Mouse (Mus musculus) ovary, postnatal 36 days (tissue): Measurements from ENCODE around the gene Abca17.

Experiments
- DNase-seq: peaks from one replicate; pipeline ENCODE4 v3.0.0; 2022; ENCODE audit warnings: low spot score, mixed read lengths

Abca17 gene

DNA sequence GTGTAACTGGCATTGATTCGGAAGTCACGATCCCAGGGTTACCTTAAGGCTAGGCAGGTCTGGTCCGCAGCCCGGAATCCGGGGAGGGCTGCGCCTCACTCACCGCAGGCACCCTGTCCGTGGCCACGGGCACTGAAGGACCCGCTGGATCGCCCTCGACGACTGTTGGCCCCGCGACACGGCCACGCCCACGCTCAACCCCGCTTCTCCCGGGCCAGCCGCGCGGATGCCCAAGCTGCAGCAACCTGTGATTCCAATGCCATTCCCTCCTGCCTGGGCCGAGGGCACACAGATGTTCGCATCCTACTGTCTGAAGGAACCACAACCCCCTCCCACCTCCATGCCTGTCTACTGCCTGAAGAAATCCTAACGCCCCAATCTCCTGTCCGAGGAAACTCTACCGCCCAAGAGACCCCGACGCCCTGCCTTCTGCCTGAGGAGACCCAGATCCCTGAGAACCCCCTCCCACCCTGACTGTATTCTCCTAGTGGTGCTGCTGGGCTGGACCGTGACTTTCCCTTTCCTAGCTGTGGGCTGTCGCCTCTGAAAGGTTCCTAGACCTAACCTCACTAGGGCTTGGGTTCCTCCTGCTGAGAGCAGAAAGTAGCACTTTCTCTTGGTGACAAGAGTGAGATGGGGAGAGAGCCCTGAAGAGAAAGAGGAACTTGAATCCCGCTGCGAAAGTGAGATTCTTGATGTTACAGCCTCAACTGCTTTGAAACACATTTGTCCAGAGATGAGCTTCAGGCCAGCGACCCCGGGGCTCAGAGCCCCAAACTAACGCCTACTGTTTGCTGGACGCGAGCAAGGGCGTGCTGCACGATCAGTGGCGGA is at the start of gene Abca17:
Gene Abca17 (minus strand): TSS at position 143 of the 834 bp plus-strand sequence.
- peak; percentile 23 for DNase-seq

- peak; percentile 27 for DNase-seq
Measured at GRCm38 (mm10) chr17:24394456-24394855, 43.6 kb upstream of the Abca17 start.

DNA sequence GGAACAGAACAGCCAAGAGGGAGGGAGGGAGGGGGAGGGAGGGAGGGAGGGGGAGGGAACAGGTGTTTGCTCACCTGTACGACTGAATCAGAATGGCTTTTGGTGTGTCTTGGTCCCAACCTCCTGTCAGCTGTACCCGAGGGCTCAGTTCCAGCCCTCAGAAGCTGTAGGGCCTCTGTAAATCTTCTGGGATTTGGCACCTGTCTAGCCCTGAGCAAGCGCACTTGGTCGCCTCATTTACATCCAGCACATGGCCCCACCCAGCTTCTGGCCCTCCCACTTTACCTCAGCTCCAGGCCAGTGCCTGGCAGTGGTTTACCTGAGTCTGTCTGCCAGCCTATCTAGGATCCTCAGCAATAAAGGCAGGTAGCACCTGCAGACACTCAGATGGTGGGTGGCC is 42.7 kb upstream of the Abca17 start:
- no peak for DNase-seq

GRCm38 (mm10) chr17:24391149-24391548 is 40.3 kb upstream of the Abca17 start:
- DNase-seq, result no peak

GRCm38 (mm10) chr17:24389865-24390264 is 39.0 kb upstream of the Abca17 start:
- peak; percentile 57 for DNase-seq

DNA sequence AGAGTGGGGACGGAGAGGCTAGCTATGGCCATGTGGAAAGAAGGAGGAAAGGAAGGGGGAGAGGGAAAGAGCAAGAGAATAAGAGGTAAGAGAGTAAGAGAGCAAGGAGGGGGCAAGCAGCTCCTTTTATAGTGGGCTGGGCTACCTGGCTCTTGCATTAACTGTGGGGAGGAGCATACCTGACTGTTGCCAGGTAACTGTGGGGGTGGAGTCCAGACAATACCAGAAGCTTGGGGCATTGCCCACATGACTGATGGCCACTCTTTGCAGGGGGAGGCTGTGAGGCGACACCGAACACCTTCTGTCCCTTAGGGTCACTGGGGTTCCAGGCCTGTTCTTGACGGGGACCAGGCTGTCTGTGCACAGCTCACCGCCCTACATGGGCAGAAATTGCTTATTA is 37.8 kb upstream of the Abca17 start:
- DNase-seq, result no peak

DNA sequence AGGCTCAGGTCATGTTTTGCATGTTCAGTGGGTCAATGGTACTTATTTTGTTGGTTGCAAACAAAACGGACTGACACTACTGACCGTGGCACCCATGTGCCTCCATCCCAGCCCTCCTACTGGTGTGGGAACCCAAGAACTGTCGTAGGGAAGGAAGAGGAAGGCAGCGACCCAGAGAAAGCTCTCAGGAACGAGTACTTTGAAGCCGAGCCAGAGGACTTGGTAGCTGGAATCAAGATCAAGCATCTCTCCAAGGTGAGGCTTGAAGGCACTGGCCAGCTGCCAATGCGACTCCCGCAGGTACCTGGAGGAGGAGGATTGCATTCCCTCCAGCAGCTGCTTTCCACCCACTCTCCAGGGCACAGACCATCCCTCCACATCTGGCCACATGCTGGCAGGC is 32.9 kb upstream of the Abca17 start:
- DNase-seq, result no peak

GRCm38 (mm10) chr17:24378496-24378895 is 27.6 kb upstream of the Abca17 start:
- DNase-seq, result no peak

GRCm38 (mm10) chr17:24375886-24376285 is 25.0 kb upstream of the Abca17 start:
- DNase-seq, result no peak

- DNase-seq, result no peak
Measured at GRCm38 (mm10) chr17:24375094-24375712, 24.3 kb upstream of the Abca17 start.

DNA sequence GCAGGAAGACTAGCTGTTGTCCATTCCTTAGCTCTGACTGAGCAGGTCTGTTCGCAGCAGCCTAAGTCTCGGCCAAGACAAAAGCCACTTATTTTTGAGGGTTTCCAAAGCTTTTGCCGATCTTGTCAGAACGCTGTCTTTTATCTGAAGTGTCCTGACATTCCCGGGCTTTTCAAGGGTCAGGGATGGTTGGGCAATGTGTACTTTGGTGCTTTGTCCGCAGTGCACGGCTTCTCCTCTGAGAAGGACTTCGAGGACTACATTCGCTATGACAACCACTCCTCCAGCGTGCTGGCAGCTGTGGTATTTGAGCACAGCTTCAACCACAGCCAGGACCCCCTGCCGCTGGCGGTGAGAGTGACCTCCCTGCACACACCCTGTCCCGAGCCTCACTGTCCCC is 15.0 kb upstream of the Abca17 start:
- DNase-seq, result no peak

DNA sequence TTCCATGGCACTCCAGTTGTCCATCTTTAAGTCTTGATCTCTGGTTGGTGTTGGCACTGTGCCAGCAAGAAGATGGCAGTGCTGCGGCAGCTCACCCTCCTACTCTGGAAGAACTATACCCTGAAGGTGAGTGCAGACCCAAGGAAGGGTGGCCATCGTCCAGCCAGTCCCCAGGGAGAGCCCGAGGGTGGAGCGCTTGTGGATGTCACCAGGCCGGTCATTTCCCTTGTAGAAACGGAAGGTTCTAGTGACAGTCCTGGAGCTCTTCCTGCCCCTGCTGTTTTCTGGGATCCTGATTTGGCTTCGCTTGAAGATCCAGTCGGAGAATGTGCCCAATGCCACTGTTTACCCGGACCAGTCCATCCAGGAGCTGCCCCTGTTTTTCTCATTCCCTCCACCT is 13.6 kb upstream of the Abca17 start:
- DNase-seq, result no peak

GRCm38 (mm10) chr17:24362527-24362926 is 11.7 kb upstream of the Abca17 start:
- no peak for DNase-seq

DNA sequence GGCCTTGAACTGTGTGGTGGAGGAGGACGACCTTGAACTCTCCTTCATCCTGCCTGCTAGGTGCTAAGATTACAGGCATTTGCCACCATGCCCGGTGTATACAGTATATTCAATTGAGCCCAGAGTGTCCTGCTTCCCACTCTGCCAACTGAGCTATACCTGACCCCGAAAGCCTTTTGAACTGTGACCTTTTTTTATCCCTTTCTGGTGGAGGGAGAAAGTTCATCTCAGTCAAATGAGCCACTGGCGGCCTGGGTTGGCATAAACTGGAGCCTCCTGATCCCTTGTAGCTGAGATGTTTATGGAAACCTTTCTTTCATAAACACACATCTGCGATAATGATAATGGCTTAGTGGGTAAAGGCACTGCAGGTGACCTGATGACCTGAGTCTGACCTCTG is 10.4 kb upstream of the Abca17 start:
- DNase-seq, result no peak

DNA sequence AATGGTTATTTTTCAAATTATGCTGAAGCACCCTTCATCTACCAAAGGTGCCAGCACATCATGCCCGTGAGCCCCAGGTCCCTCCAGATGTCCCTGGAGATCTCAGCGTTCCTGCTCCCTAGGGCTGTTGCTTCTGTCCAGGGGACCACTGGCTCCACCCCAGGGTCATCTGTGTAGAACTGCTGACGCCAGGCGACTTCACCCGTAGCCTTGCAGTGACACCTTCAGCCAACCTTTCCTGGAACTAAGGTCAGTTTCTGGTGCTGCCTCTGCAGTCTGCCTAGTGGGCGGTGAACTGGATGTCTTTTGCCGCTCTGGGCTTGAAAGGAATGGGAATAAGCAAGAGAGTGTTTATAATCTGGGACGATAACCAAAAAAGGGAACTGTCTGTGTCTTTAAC is 10.0 kb upstream of the Abca17 start:
- DNase-seq, result no peak

DNA sequence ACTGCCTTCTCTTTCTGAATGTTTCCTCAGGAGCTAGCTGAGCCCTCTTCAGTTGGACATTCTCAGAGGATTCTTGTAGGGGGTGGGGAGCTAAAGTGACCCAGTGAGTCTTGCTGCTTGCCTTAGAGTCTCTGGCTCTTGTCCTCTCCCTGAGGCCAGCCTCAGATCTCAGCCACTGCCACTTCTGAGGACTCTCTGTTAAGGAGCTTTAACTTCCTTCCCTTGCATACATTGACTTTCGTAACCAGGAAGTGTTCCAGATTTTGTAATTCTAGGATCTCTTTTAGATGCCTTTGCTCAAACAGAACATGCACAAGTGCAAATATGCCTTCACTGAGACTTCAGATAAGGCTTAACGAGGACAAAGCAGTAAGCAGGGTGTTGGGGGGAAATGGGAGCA is 9.0 kb upstream of the Abca17 start:
- no peak for DNase-seq

DNA sequence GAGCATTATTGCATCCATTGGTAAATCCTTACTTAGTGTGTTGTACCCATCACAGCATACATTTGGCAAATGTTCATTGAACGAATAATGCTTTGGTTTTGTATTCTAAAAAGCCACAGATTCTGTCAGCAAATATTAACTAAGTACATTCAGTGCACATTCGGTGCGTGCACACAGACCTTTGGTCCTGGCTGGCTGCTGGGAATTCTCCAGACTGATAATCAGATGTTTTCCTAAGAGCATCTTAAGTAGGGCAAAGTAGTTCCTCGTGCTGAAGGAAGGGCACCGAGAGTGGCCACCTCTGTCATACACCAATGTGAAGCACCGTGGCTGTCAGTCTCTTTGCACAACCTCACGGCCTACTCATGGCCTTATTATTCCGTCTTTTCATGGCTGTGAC is 8.1 kb upstream of the Abca17 start:
- no peak for DNase-seq

- DNase-seq, result no peak
Measured at GRCm38 (mm10) chr17:24355284-24355683, 4.4 kb upstream of the Abca17 start.

- DNase-seq, result no peak
Measured at GRCm38 (mm10) chr17:24353960-24354359, 3.1 kb upstream of the Abca17 start.

GRCm38 (mm10) chr17:24352370-24353194 is 1.7 kb upstream of the Abca17 start:
- DNase-seq, result no peak

GRCm38 (mm10) chr17:24351760-24352357 is 991 bp upstream of the Abca17 start, which contains the start of gene Abca3:
TSS of gene Abca3 (plus strand) at chr17:24351950.
- DNase-seq, result peak; percentile 95

DNA sequence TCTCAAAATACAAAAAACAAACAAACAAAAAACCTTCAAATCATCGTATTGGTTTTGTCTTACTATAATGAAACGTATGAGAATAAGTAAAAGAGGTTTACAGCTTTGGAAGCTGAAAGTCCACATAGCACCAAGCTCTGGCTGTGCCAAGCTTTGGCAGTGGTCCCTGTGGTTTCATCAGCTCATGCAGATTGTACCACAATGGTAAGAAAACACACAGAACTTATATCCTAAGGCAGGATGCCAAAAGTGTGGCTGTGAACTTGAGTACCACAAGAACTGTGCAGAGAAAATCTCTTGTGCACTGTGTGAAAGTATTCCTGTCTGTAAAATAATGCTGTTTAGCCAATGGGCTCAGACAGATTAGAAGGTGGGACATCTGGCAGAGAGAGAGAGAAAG is 1.7 kb downstream of the Abca17 start:
- DNase-seq, result no peak
